Mouse (Mus musculus) embryonic facial prominence, embryonic 11.5 days (tissue): ENCODE results near the gene Crhr2. TPM values are rescaled to one million over a fixed set of nuclear protein-coding genes. Genes with fewer than 3 reads are reported as not detected.

Source experiments
- ATAC-seq: fragments of 200-750 bp; cut with Nextera tagmentation; replicated peaks from 2 replicates; pipeline ENCODE4 v1.8.0; 2017; ENCODE audit warnings: low read depth; ENCODE audit not compliant: insufficient number of reproducible peaks, low FRiP score, low TSS enrichment
- DNase-seq: peaks from one replicate; pipeline ENCODE4 v3.0.0-alpha.2; 2015; ENCODE audit warnings: low spot score
- H3K27ac ChIP-seq: fragments of 300-500 bp; sonication (generic); replicated peaks from 2 replicates; pipeline ENCODE4 v1.5.1; 2014; ENCODE audit warnings: mild to moderate bottlenecking, low read depth, low read length, control low read depth
- H3K27me3 ChIP-seq: fragments of 300-500 bp; sonication (generic); 2 replicates; pipeline ENCODE4 v1.6.1; 2014; ENCODE audit warnings: mild to moderate bottlenecking, low read length, moderate library complexity, mixed read lengths; ENCODE audit not compliant: control insufficient read depth, insufficient read depth
- H3K36me3 ChIP-seq: fragments of 300-500 bp; sonication (generic); replicated peaks from 2 replicates; pipeline ENCODE4 v1.6.1; 2014; ENCODE audit warnings: low read depth, mild to moderate bottlenecking, low read length, moderate library complexity, mixed read lengths; ENCODE audit not compliant: control insufficient read depth, insufficient read depth
- H3K4me1 ChIP-seq: fragments of 300-500 bp; sonication (generic); 2 replicates; pipeline ENCODE4 v1.6.1; 2014; ENCODE audit warnings: low read length, mixed read lengths; ENCODE audit not compliant: control insufficient read depth, insufficient read depth
- H3K4me2 ChIP-seq: fragments of 300-500 bp; sonication (generic); 2 replicates; pipeline ENCODE4 v1.6.1; 2014; ENCODE audit warnings: low read depth, mild to moderate bottlenecking, control low read depth, low read length, moderate library complexity
- H3K4me3 ChIP-seq: fragments of 300-500 bp; sonication (generic); 2 replicates; pipeline ENCODE4 v1.5.1; 2014; ENCODE audit warnings: low read depth, low read length, control low read depth
- H3K9ac ChIP-seq: fragments of 300-500 bp; sonication (generic); replicated peaks from 2 replicates; pipeline ENCODE4 v1.6.1; 2014; ENCODE audit warnings: mild to moderate bottlenecking, control low read depth, low read length
- H3K9me3 ChIP-seq: fragments of 300-500 bp; sonication (generic); replicated peaks from 2 replicates; pipeline ENCODE4 v1.6.1; 2016; ENCODE audit warnings: mild to moderate bottlenecking, low read length, inconsistent platforms, mixed read lengths; ENCODE audit not compliant: control insufficient read depth
- WGBS: fragments of 180-500 bp; shearing (Covaris S2); extraction: QIAGEN DNeasy Blood & Tissue Kit; methylation state at CpG from one replicate; pipeline ENCODE4 v1.1.7; 2014; 5-methylcytosine and 5-hydroxymethylcytosine counted together
- polyA plus RNA-seq: library from polyadenylated mRNA; unstranded; fragments of >200 nt; fragmentation: Nextera tagmentation; extraction: Ambion mirVana; gene quantifications from 2 replicates; pipeline ENCODE4 v1.2.1, GENCODE M21; 2014

The Crhr2 gene
- polyA plus RNA-seq, 1 experiment from 2014 or later, result not detected

GRCm38 (mm10) chr6:55082261-55083051, 50.4 kb downstream of the Crhr2 start:
- no peaks in the 10 kb centered on the region for H3K4me1 ChIP-seq
- no peaks in the 10 kb centered on the region for H3K36me3 ChIP-seq
- DNase-seq (no peak), ATAC-seq (no peak)
- H3K27ac ChIP-seq, result no peak overlapping the region
- WGBS, result 70% methylated on average over 7 of the region's 7 CpGs
- H3K4me2 ChIP-seq, result no peak overlapping the region
- no peaks in the 10 kb centered on the region for H3K9me3 ChIP-seq
- H3K27me3 ChIP-seq, result no peaks in the 10 kb centered on the region
- H3K9ac ChIP-seq, result no peak overlapping the region; the same call in 1 of the 2 replicates
- no peak overlapping the region for H3K4me3 ChIP-seq

DNA sequence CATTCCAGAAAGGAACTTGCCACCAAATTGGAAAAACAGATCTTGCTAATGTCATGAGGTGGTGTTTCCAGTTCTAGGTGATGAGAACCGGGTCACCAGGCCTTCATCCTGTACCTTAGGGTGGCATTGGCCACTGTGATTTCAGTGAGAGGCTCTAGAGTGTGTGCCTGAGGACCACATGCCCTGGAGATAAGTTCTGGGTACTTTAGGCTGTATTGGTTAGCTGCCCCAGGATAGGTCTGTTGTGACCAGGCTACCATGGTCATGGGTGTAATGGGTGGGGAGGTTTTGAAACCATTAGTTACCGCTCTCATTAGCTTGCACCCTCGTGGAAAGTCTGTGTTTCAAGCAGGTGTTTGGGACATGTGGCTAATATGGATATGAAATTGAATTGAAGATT, 51.4 kb downstream of the Crhr2 start:
- ATAC-seq (no peak), DNase-seq (no peak)
- Histone ChIP-seq H3K4me1 (no peaks in the 10 kb centered on the region), H3K9me3 (no peaks in the 10 kb centered on the region), H3K27ac (no peak overlapping the region), H3K4me3 (no peak overlapping the region), H3K4me2 (no peak overlapping the region), H3K27me3 (no peaks in the 10 kb centered on the region), H3K36me3 (no peaks in the 10 kb centered on the region), H3K9ac (no peak overlapping the region)
- WGBS, result 91% methylated on average over 3 of the region's 3 CpGs

DNA sequence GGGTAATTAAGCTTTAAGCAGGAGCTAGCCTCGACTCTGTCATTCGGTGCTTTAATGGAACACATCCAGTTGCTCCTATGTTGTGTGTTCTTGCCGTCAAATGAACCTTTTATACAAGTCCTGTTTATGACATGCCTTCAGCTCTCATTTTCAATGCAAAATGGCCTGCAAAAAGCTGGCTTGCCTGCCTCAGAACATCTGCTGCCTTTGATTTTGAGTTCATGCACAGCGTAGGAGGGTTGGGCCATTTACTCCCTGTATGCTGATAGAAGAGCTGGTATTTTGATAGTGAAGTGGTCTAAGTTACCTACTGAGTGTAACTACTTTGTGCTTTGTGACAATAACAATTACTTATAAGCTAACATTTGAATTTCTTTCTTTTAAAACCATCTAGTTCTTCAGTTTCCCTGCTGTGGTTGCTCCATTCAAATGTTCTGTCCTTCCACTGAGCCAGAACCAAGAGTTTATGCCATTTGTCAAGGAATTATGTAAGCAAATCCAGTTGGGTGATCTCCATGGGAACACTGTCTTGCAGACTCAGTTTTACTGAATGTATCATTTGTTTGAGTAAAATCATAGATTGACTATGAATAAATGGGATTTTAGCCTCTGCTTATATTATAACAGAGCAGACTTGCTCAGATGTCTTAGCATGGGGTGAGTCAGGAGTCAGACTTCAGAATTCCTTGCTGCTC, 56.1 kb downstream of the Crhr2 start:
- H3K4me1 ChIP-seq, result no peaks in the 10 kb centered on the region
- H3K27ac ChIP-seq, result no peak overlapping the region
- 92% methylated on average over 4 of the region's 4 CpGs for WGBS
- H3K36me3 ChIP-seq, result no peaks in the 10 kb centered on the region
- ATAC-seq (no peak), DNase-seq (no peak)
- no peak overlapping the region for H3K9ac ChIP-seq
- no peak overlapping the region for H3K4me3 ChIP-seq
- H3K4me2 ChIP-seq, result no peak overlapping the region
- H3K27me3 ChIP-seq, result no peaks in the 10 kb centered on the region
- H3K9me3 ChIP-seq, result no peaks in the 10 kb centered on the region

GRCm38 (mm10) chr6:55065903-55066302, 66.9 kb downstream of the Crhr2 start:
- no peaks in the 10 kb centered on the region for H3K4me1 ChIP-seq
- H3K36me3 ChIP-seq, result peaks cover 2% of the 10 kb centered on the region
- H3K9ac ChIP-seq, result no peak overlapping the region
- H3K4me3 ChIP-seq, result no peak overlapping the region
- H3K27ac ChIP-seq, result no peak overlapping the region
- no peaks in the 10 kb centered on the region for H3K27me3 ChIP-seq
- DNase-seq, result no peak
- no peak for ATAC-seq
- no peaks in the 10 kb centered on the region for H3K9me3 ChIP-seq
- 90% methylated on average over 2 of the region's 2 CpGs for WGBS
- H3K4me2 ChIP-seq, result no peak overlapping the region

GRCm38 (mm10) chr6:55064477-55064827, 68.4 kb downstream of the Crhr2 start:
- 92% methylated on average over 7 of the region's 7 CpGs for WGBS
- H3K9ac ChIP-seq, result no peak overlapping the region
- no peak for DNase-seq
- H3K27me3 ChIP-seq, result no peaks in the 10 kb centered on the region
- H3K4me3 ChIP-seq, result no peak overlapping the region
- no peaks in the 10 kb centered on the region for H3K4me1 ChIP-seq
- H3K27ac ChIP-seq, result no peak overlapping the region
- H3K4me2 ChIP-seq, result no peak overlapping the region
- H3K9me3 ChIP-seq, result no peaks in the 10 kb centered on the region
- H3K36me3 ChIP-seq, result peaks cover 2% of the 10 kb centered on the region
- ATAC-seq, result no peak

DNA sequence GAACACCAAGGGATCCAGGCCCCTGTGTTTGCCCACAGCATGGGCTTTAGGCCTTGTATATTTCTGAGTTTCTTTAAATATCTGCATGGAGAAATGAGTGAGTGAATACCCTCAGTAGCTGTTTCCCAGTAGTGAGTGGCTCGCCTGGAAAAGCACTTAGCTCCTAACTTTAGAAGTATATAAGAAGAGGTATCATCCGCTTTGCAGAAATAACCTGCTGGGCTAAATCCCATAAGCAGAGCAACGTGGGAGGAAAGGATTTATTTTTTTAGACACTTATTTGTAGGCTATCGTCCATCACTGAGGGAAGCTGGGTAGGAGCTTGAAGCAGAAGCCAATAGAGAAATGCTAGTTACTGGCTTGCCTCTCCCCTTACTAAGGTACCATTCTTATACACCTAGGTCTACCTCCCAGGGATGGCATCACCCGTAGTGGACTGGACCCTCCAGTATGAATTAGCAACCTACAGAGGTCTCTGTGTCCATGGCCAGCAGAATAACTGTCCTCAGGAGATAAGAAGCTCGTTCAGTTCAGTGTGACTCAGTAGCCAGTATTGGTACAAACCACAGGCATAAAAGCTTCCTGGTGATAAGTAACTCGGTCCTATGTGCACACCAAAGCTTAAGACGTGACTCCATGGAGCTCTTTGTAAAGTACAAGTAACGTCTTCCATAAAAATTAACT, 68.9 kb downstream of the Crhr2 start:
- Histone ChIP-seq H3K27me3 (no peaks in the 10 kb centered on the region), H3K4me1 (no peaks in the 10 kb centered on the region), H3K4me3 (no peak overlapping the region), H3K9ac (no peak overlapping the region), H3K27ac (no peak overlapping the region), H3K9me3 (no peaks in the 10 kb centered on the region), H3K4me2 (no peak overlapping the region), H3K36me3 (peaks cover 2% of the 10 kb centered on the region)
- ATAC-seq, result no peak
- 88% methylated on average over 9 of the region's 9 CpGs for WGBS
- no peak for DNase-seq

DNA sequence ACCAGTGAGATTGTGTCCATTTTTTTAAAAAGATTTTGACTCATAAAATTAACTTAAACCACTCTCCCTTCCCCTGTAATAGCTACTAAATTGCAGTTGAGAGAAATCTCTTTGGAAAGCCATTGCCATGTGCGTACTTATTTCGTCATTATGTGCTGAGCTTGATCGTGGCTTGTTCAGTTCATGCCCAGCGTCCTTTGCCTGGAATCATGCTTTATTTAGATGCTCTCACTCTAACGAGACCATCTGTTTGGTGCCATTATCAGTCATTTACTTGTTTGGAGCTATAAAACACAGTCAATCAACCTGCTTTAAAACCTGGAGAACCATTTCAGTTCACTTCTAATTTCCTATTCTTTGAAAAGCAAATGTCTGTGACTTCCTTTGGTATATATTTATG, 70.6 kb downstream of the Crhr2 start:
- H3K9me3 ChIP-seq, result no peaks in the 10 kb centered on the region
- H3K4me1 ChIP-seq, result no peaks in the 10 kb centered on the region
- no peaks in the 10 kb centered on the region; the same call in 1 of the 2 replicates for H3K36me3 ChIP-seq
- no peak overlapping the region for H3K4me2 ChIP-seq
- no peak overlapping the region for H3K9ac ChIP-seq
- ATAC-seq (no peak), DNase-seq (no peak)
- no peak overlapping the region for H3K27ac ChIP-seq
- H3K4me3 ChIP-seq, result no peak overlapping the region
- WGBS, result 86% methylated on average over 5 of the region's 5 CpGs
- H3K27me3 ChIP-seq, result no peaks in the 10 kb centered on the region

DNA sequence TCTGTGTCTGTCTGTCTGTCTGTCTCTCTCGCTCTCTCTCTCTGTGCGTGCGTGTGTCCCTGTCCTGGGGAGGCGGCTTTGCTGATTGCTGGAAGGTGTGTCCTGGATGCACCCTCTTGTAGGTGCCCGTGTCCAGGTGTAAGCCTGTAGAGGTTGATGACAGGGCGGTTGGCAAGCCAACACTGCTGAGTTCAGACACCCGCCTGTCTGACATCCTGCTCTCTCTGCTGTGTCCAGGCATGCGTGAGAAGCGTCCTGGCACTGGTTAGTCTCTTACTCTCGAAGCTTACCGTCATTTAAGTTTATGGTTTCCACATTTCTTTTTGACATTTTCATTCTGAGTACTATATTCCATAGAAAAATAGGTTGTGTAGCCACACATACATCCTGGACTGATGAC, 71.5 kb downstream of the Crhr2 start:
- Histone ChIP-seq H3K9me3 (no peaks in the 10 kb centered on the region), H3K36me3 (no peaks in the 10 kb centered on the region; the same call in 1 of the 2 replicates), H3K9ac (no peak overlapping the region), H3K4me2 (no peak overlapping the region), H3K27me3 (no peaks in the 10 kb centered on the region), H3K4me1 (no peaks in the 10 kb centered on the region), H3K27ac (no peak overlapping the region), H3K4me3 (no peak overlapping the region)
- ATAC-seq, result no peak
- 94% methylated on average over 11 of the region's 11 CpGs for WGBS
- no peak for DNase-seq
